Mouse (Mus musculus): ENCODE measurements at regions not wholly inside any gene's neighbourhood (a gene's known extent, or its start where the extent isn't known, plus 50 kb on each side); places are given as distances from the start of the nearest gene placed in this dataset.

- DNase-seq (ENCODE audit: low spot score), result no peak
Observed at GRCm38 (mm10) chr2:50627501-50627900, 330.9 kb upstream of the Mmadhc start.

GRCm38 (mm10) chr2:50625233-50625749 lies 328.7 kb upstream of the Mmadhc start:
- DNase-seq (ENCODE audit: low spot score), result no peak

- peak; percentile 64 for DNase-seq (ENCODE audit: low spot score)
Observed at GRCm38 (mm10) chr2:50609086-50609485, 312.5 kb upstream of the Mmadhc start.

- peak; percentile 5 for DNase-seq (ENCODE audit: low spot score)
Observed at GRCm38 (mm10) chr2:50589195-50589594, 292.6 kb upstream of the Mmadhc start.

GRCm38 (mm10) chr2:50588652-50589051 lies 292.1 kb upstream of the Mmadhc start:
- no peak for DNase-seq (ENCODE audit: low spot score)

- no peak for DNase-seq (ENCODE audit: low spot score)
Observed at GRCm38 (mm10) chr2:50586321-50587050, 289.9 kb upstream of the Mmadhc start.

- DNase-seq (ENCODE audit: low spot score), result no peak
Observed at GRCm38 (mm10) chr2:50579620-50580019, 283.0 kb upstream of the Mmadhc start.

GRCm38 (mm10) chr2:50578278-50579043 lies 281.9 kb upstream of the Mmadhc start:
- DNase-seq (ENCODE audit: low spot score), result no peak

GRCm38 (mm10) chr2:50577736-50578135 lies 281.1 kb upstream of the Mmadhc start:
- no peak for DNase-seq (ENCODE audit: low spot score)

- no peak for DNase-seq (ENCODE audit: low spot score)
Observed at GRCm38 (mm10) chr2:50573455-50573854, 276.9 kb upstream of the Mmadhc start.

GRCm38 (mm10) chr2:50571021-50571420 lies 274.4 kb upstream of the Mmadhc start:
- DNase-seq (ENCODE audit: low spot score), result no peak

GRCm38 (mm10) chr2:50569502-50570285 lies 273.1 kb upstream of the Mmadhc start:
- no peak for DNase-seq (ENCODE audit: low spot score)

GRCm38 (mm10) chr2:50568777-50569501 lies 272.3 kb upstream of the Mmadhc start:
- no peak for DNase-seq (ENCODE audit: low spot score)

- no peak for DNase-seq (ENCODE audit: low spot score)
Observed at GRCm38 (mm10) chr2:50567542-50567941, 270.9 kb upstream of the Mmadhc start.

- DNase-seq (ENCODE audit: low spot score), result no peak
Observed at GRCm38 (mm10) chr2:50554031-50554430, 257.4 kb upstream of the Mmadhc start.

- no peak for DNase-seq (ENCODE audit: low spot score)
Observed at GRCm38 (mm10) chr2:50552437-50552836, 255.8 kb upstream of the Mmadhc start.

GRCm38 (mm10) chr2:50549871-50550270 lies 253.3 kb upstream of the Mmadhc start:
- no peak for DNase-seq (ENCODE audit: low spot score)

GRCm38 (mm10) chr2:50539741-50540441 lies 243.3 kb upstream of the Mmadhc start:
- DNase-seq (ENCODE audit: low spot score), result no peak

GRCm38 (mm10) chr2:50538068-50538467 lies 241.5 kb upstream of the Mmadhc start:
- no peak for DNase-seq (ENCODE audit: low spot score)

GRCm38 (mm10) chr2:50535085-50535878 lies 238.7 kb upstream of the Mmadhc start:
- DNase-seq (ENCODE audit: low spot score), result no peak
